Mouse (Mus musculus) frontal cortex, postnatal 14 days (tissue): ENCODE measurements at regions not wholly inside any gene's neighbourhood (a gene's known extent, or its start where the extent isn't known, plus 50 kb on each side); places are given as distances from the start of the nearest gene placed in this dataset.

Source experiments
- DNase-seq, 2 experiments: peaks; one replicate each; pipeline ENCODE4 v3.0.0; 2022; ENCODE audit warnings: low spot score in 2 of 2

DNA sequence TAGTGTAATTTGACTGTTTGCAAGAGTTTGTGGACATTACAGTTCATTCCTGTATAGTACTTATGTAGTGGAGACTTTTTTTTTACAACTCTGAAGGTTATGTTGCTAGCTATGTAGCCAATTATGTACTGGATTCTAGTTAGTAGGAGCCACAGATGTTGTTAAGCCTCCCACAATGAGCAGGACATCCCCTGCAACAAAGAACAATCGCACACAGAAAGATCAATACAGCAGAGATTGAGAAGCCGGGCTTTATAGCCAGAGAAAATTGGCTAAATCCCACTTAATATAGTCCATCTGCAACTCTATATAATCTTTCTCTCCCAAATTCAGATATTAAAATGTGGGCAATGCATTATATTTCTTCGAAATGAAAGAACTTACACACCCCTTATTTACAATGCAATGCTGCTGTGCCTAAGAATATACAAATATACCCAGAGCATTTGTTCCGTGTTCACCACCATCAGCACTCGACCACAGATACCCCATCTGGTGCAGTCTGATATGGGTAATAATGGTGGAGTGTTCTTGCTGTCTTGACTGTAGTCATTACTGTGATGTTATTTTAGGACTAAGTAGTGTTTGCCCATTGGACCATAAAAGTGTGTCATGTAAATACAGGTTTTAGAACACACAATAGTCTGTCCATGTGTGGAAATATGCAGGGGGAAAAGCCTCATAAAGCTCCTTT lies 1351.9 kb upstream of the Zeb2 start:
- no peak for DNase-seq

- no peak for DNase-seq
Measured at GRCm38 (mm10) chr2:46465389-46465788, 1348.2 kb upstream of the Zeb2 start.

GRCm38 (mm10) chr2:46464913-46465312 lies 1347.7 kb upstream of the Zeb2 start:
- no peak for DNase-seq

DNA sequence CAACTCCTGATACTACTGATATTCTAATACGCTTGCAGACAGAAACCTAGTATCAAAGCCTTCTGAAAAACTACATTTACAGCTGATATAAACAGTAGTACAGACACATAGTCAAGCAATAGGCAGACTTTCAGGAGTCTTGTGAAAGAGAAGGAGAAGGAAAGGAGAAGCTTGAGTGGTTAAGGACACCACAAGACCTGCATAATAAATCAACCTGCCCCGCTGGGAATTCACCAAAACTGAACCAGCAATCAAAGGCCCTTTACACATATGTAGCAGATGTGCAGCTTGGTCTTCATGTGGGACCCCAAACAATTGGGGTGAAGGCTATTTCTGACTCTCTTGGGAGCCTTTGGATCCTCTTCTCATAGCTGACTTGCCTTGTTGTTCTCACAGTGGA lies 1345.5 kb upstream of the Zeb2 start:
- no peak for DNase-seq

GRCm38 (mm10) chr2:46450698-46451097 lies 1333.5 kb upstream of the Zeb2 start:
- DNase-seq: no peak

- no peak for DNase-seq
Measured at GRCm38 (mm10) chr2:46445306-46445705, 1328.1 kb upstream of the Zeb2 start.

- DNase-seq: peak; percentile 13 to 17
Measured at GRCm38 (mm10) chr2:46443686-46444180, 1326.5 kb upstream of the Zeb2 start.

DNA sequence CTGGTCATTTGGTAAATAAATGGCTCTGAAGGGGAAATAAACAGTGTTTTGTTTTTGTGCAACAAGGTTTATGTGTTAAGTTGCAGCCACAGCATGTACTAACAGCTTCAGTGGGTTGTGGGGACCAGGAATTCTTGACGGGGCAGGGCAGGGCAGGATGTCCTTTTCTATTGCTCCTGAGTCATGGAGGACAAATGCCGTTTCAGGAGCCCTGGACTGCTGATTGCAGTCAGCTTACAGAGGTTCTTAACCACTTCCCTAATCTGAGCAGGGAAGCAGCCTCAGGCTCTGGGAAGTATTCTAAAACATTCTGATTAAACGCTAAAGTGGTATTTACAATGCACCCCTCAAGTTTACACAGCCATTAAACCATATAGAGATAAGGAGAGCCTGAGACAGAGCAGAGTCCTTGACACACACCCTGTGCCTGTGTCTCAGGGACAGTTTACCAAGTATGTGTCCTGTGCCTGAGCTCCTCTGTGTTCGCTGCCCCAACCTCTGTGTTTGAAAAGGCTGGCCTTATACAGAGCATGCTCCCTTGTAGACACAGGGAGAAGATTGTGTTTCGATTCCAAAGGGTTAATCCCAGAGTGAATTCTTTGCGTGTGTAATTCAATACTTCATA lies 1326.0 kb upstream of the Zeb2 start:
- DNase-seq: no peak

DNA sequence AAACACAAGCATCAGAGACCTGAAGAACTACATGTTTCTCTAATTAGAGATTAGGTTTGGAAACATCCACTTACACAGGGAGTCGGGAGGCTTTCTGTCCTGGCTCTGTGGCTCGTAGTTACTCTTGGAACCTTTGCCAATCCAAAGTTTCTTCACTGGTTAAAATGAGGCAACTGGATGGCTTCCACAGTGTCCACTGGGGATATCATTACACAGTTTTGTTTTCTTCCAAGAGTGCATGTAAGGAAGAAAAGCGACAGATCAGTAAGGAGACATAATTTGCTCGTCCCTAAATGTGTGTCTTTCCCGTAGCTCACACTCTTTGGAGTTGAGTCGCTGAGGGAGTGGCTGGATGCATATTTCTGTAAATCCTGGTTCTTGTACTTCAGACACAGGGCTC lies 1325.4 kb upstream of the Zeb2 start:
- DNase-seq: no peak

DNA sequence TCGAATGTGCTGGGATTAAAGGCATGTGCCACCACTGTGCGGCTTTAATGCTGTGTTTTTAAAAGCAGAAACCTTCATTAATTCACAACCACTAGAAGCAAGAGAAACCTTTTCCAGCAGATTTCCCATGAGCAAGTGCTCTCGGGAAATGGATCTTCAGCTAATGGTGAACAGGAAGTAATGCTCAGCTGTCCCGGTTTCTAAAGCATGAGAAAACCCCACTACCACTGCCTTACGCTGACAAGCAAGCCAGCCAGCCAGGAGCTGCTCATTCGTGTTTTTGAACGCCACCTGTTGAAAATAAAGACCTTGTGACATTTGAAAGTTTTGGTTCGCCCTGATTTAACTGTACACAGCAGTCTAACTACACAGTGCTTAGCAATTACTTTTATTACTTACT lies 1324.7 kb upstream of the Zeb2 start:
- DNase-seq: no peak

GRCm38 (mm10) chr2:46441348-46441747 lies 1324.2 kb upstream of the Zeb2 start:
- DNase-seq: no peak

GRCm38 (mm10) chr2:46440038-46440437 lies 1322.8 kb upstream of the Zeb2 start:
- no peak for DNase-seq

DNA sequence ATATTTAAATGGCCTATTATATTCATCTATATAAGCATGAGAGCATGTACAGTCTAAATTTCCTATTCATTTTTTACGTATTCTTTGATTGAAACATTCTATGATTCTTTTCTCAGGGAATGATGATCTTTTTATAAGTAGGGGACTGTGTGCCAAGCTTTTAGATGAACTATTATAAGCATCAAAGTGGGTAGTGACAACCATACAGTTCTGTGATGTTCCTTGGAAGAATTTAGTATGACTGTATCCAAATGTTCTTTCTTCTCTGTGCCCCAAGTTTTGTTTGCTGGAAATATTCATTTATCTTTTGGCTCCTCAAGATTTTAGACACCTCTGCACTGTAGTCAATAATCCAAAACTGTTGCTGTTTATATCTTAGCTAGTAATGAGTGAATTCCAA lies 1301.1 kb upstream of the Zeb2 start:
- DNase-seq: no peak

DNA sequence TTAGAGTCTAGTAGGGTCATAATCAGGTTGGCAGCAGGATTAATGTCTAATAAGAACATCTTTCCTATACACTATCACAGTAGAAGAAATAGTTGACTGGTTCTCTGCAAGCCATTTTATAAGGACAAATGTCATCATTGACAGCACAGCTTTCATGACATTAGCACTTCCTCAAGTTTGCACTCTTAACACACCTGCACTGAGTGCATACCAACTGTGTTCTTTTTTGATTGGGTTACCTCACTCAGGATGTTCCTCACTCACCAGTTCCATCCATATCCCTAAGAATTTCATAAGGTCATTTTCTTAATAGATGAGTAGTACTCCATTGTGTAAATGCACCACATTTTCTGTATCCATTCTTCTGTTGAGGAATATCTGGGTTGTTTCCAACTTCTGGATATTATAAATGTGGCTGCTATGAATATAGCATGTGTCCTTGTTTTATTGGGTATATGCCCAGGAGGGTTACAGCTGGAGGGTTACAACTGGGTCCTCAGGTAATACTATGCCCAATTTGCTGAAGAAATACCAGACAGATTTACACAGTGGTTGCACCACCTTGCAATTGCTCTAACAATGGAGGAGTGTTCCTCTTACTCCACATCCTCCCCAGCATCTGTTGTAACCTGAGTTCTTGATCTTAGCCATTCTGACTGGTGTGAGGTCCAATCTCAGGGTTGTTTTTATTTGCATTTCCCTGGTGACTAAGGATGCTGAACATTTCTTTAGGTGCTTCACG lies 1285.3 kb upstream of the Zeb2 start:
- no peak for DNase-seq

DNA sequence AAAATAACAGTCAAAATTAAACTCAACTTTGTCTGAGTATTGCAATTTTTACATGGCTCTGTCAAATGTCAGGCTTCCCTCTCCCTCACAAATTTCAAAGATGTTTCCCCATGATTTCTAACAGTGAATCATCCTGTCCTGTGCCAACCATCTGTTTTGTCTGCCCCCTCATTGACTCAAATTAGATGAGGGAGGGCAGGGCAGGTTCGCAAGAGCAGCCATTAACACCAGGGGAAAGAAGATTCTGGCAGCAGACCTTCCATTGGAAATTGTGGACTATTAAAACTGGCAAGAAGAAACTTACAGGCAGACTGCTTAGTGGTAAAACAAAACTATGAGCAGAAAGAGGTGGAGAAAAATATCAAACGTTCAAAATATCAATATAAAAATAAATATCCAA lies 1277.0 kb upstream of the Zeb2 start:
- no peak for DNase-seq

DNA sequence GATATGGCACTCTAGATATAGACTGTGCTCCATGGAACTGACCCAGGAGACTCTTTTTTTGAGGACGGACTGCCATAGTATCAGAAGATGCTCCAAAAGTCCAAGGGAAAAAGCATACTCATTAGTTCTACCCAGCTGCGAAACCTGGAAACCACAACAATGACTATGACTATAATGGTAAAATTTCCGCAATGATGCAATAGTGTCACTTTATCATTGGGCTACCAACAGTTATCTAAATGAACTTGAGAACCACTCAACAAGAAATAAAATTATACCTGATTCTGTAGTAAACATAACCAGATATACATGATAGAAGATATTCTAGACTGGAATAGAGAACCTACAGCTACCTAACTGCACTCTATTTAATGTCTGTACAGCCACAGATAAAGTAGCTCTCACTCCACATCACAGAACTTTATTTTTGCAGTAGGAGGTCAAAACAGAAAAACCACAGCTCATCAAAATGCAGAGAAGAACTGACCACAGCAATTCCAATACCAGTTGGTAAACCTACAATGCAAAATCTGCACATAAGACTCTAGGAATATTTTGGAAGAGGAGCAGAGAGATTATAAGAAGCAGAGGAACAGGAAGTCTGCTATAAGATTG lies 1255.8 kb upstream of the Zeb2 start:
- no peak for DNase-seq

DNA sequence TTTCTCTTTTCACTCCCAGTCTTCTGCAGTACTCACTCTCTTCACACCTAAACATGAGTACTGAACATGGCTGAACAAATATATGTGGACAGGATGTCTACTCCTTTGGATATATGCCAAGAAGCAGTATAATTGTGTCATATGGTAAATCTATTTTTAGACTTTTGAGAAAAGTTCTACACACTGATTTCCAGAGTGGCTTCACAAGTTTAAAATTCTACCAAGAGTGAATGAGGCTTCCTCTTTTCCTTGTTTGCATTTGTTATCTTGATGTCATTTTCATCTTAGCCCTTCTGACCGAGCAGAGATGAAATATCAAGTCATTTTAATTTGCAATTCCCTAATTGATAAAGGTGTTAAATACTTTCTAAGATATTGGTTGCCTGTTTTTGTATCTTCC lies 1254.6 kb upstream of the Zeb2 start:
- DNase-seq: no peak

DNA sequence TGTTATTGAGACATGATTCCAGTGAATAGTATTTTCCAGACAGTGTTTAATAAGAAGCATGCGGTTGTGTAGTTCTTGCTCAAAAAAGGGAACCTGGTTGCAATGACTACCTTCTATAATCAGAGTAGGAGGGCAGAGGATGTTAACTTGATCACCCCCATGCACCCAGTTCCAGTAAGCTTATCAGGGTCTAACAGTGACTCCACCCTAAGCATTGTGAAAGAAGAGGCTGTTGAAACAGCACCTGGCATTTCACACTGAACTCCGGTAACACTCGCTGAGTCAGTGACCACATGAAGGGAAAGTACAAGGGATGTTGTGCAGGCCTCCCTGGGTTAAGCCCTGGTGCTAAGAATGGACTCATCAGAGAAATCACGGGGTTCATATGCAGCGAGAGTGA lies 1253.8 kb upstream of the Zeb2 start:
- DNase-seq: no peak

- DNase-seq: no peak
Measured at GRCm38 (mm10) chr2:46368882-46369281, 1251.7 kb upstream of the Zeb2 start.

GRCm38 (mm10) chr2:46366135-46366485 lies 1248.9 kb upstream of the Zeb2 start:
- no peak for DNase-seq

- no peak for DNase-seq
Measured at GRCm38 (mm10) chr2:46365428-46366134, 1248.4 kb upstream of the Zeb2 start.
